Mouse (Mus musculus): ENCODE data around the gene Prdm15.

Gene Prdm15

GRCm38 (mm10) chr16:97748421-97748820 lies 103.2 kb downstream of the Prdm15 start:
- DNase-seq: no peak

Measured in kidney, adult 11 months (tissue).